Mouse (Mus musculus) bone marrow, adult 2 months (tissue): ENCODE data around the gene Plekhb2.

ENCODE experiments used
- CTCF ChIP-seq: fragments of 200-500 bp; IDR thresholded peaks from 2 replicates; pipeline ENCODE4 v1.5.1; 2011; ENCODE audit warnings: low read length, control low read depth; ENCODE audit not compliant: control insufficient read depth, insufficient read depth
- POLR2A ChIP-seq: fragments of 200-500 bp; IDR thresholded peaks from 2 replicates; pipeline ENCODE4 v1.6.1; 2011; ENCODE audit warnings: low read depth, mild to moderate bottlenecking, control low read depth, low read length, borderline replicate concordance; ENCODE audit not compliant: control insufficient read depth

- TF ChIP-seq CTCF (no peak), POLR2A (no peak)
These were observed 18.6 kb downstream of the Plekhb2 start for GRCm38 (mm10) chr1:34868391-34868790.
